Mouse (Mus musculus) macrophage (primary cell): ENCODE data around the gene Fam49a. TPM values are rescaled to one million over a fixed set of nuclear protein-coding genes. Genes with fewer than 3 reads are reported as not detected.
"Not testable (repeated sequence)": the region's sequence is repeated elsewhere in the genome, so short reads cannot be mapped to it uniquely, and the experiment has no call there.

Experiments used
- H3K27ac ChIP-seq: fragments of 350-480 bp; formaldehyde crosslinking; 2 replicates; pipeline ENCODE4 v1.9.0; 2021
- H3K36me3 ChIP-seq: fragments of 350-480 bp; formaldehyde crosslinking; 2 replicates; pipeline ENCODE4 v1.9.0; 2021; ENCODE audit errors: inconsistent target
- H3K4me3 ChIP-seq: fragments of 350-480 bp; formaldehyde crosslinking; 2 replicates; pipeline ENCODE4 v1.9.0; 2021; ENCODE audit errors: inconsistent target
- H3K79me2 ChIP-seq: fragments of 350-480 bp; formaldehyde crosslinking; 2 replicates; pipeline ENCODE4 v1.9.0; 2021; ENCODE audit errors: inconsistent target
- WGBS: methylation state at CpG from one replicate; pipeline ENCODE4 v1.1.7; 2026; ENCODE audit warnings: inconsistent platforms; ENCODE audit not compliant: missing documents; 5-methylcytosine and 5-hydroxymethylcytosine counted together
- polyA plus RNA-seq: library from polyadenylated mRNA; stranded (reverse); fragments of 250-400 nt; gene quantifications from 3 replicates; pipeline ENCODE4 v1.2.4, GENCODE M21; 2018; ENCODE audit warnings: inconsistent platforms

The Fam49a gene
- polyA plus RNA-seq, 1 experiment from 2014 or later = 41.6 TPM

- peaks cover 7% of the 10 kb centered on the region; the same call in 1 of the 2 replicates for H3K79me2 ChIP-seq
- H3K4me3 ChIP-seq = no peak overlapping the region
- 97% methylated on average over 4 of the region's 4 CpGs for WGBS
- no peak overlapping the region for H3K27ac ChIP-seq
- H3K36me3 ChIP-seq = no peaks in the 10 kb centered on the region; the same call in 1 of the 2 replicates
Observed at GRCm38 (mm10) chr12:12313919-12314318, 52.0 kb downstream of the Fam49a start.

- 96% methylated on average over 8 of the region's 8 CpGs for WGBS
- Histone ChIP-seq H3K79me2 (peaks cover 7% of the 10 kb centered on the region; the same call in 1 of the 2 replicates), H3K4me3 (no peak overlapping the region), H3K36me3 (no peaks in the 10 kb centered on the region; the same call in 1 of the 2 replicates), H3K27ac (no peak overlapping the region)
Observed at GRCm38 (mm10) chr12:12314326-12314725, 52.4 kb downstream of the Fam49a start.

- H3K4me3 ChIP-seq = no peak overlapping the region
- H3K79me2 ChIP-seq = peaks cover 7% of the 10 kb centered on the region; the same call in 1 of the 2 replicates
- H3K36me3 ChIP-seq = no peaks in the 10 kb centered on the region; the same call in 1 of the 2 replicates
- no peak overlapping the region for H3K27ac ChIP-seq
- 86% methylated on average over 5 of the region's 5 CpGs for WGBS
Observed at GRCm38 (mm10) chr12:12315011-12315410, 53.1 kb downstream of the Fam49a start.

GRCm38 (mm10) chr12:12316956-12317355 is 55.0 kb downstream of the Fam49a start:
- H3K36me3 ChIP-seq = no peaks in the 10 kb centered on the region; the same call in 1 of the 2 replicates
- WGBS = 84% methylated on average over 4 of the region's 6 CpGs
- peaks cover 7% of the 10 kb centered on the region; the same call in 1 of the 2 replicates for H3K79me2 ChIP-seq
- H3K27ac ChIP-seq = no peak overlapping the region
- H3K4me3 ChIP-seq = no peak overlapping the region

GRCm38 (mm10) chr12:12317606-12318005 is 55.7 kb downstream of the Fam49a start:
- WGBS = 93% methylated on average over 7 of the region's 7 CpGs
- Histone ChIP-seq H3K4me3 (no peak overlapping the region), H3K27ac (no peak overlapping the region), H3K36me3 (no peaks in the 10 kb centered on the region; the same call in 1 of the 2 replicates), H3K79me2 (peaks cover 7% of the 10 kb centered on the region; the same call in 1 of the 2 replicates)

- Histone ChIP-seq H3K79me2 (peaks cover 7% of the 10 kb centered on the region; the same call in 1 of the 2 replicates), H3K36me3 (no peaks in the 10 kb centered on the region; the same call in 1 of the 2 replicates), H3K27ac (no peak overlapping the region), H3K4me3 (no peak overlapping the region)
- 11% methylated on average over 6 of the region's 6 CpGs for WGBS
Observed at GRCm38 (mm10) chr12:12318140-12318734, 56.3 kb downstream of the Fam49a start.

GRCm38 (mm10) chr12:12320693-12321092 is 58.8 kb downstream of the Fam49a start:
- Histone ChIP-seq H3K79me2 (peaks cover 7% of the 10 kb centered on the region; the same call in 1 of the 2 replicates), H3K36me3 (no peaks in the 10 kb centered on the region), H3K4me3 (no peak overlapping the region), H3K27ac (peak overlapping the region; percentile 74)
- 0% methylated on average over 2 of the region's 2 CpGs for WGBS

GRCm38 (mm10) chr12:12321111-12321510 is 59.2 kb downstream of the Fam49a start:
- peak overlapping the region; percentile 74 for H3K27ac ChIP-seq
- H3K36me3 ChIP-seq = no peaks in the 10 kb centered on the region
- WGBS = 75% methylated on average over 3 of the region's 3 CpGs
- H3K79me2 ChIP-seq = peaks cover 7% of the 10 kb centered on the region; the same call in 1 of the 2 replicates
- H3K4me3 ChIP-seq = no peak overlapping the region

- H3K79me2 ChIP-seq = peaks cover 7% of the 10 kb centered on the region; the same call in 1 of the 2 replicates
- no peaks in the 10 kb centered on the region for H3K36me3 ChIP-seq
- WGBS = 93% methylated on average over 5 of the region's 5 CpGs
- no peak overlapping the region for H3K4me3 ChIP-seq
- H3K27ac ChIP-seq = no peak overlapping the region
Observed at GRCm38 (mm10) chr12:12323084-12323483, 61.1 kb downstream of the Fam49a start.

GRCm38 (mm10) chr12:12323616-12324223 is 61.8 kb downstream of the Fam49a start:
- no peaks in the 10 kb centered on the region for H3K36me3 ChIP-seq
- WGBS = 19% methylated on average over 18 of the region's 18 CpGs
- H3K4me3 ChIP-seq = no peak overlapping the region
- peaks cover under 1% of the 10 kb centered on the region; the same call in 1 of the 2 replicates for H3K79me2 ChIP-seq
- no peak overlapping the region for H3K27ac ChIP-seq

GRCm38 (mm10) chr12:12324266-12324665 is 62.3 kb downstream of the Fam49a start:
- WGBS = 97% methylated on average over 10 of the region's 22 CpGs
- H3K4me3 ChIP-seq, H3K79me2 ChIP-seq, H3K36me3 ChIP-seq, H3K27ac ChIP-seq: not testable (repeated sequence)

GRCm38 (mm10) chr12:12333526-12334310 is 71.8 kb downstream of the Fam49a start:
- WGBS = 96% methylated on average over 10 of the region's 11 CpGs
- no peak overlapping the region for H3K4me3 ChIP-seq
- peaks cover 17% of the 10 kb centered on the region for H3K36me3 ChIP-seq
- no peaks in the 10 kb centered on the region for H3K79me2 ChIP-seq
- H3K27ac ChIP-seq = no peak overlapping the region

- Histone ChIP-seq H3K4me3 (no peak overlapping the region), H3K36me3 (peaks cover 17% of the 10 kb centered on the region), H3K79me2 (no peaks in the 10 kb centered on the region), H3K27ac (no peak overlapping the region)
- WGBS = 96% methylated on average over 5 of the region's 5 CpGs
Observed at GRCm38 (mm10) chr12:12334486-12334885, 72.5 kb downstream of the Fam49a start.

GRCm38 (mm10) chr12:12335566-12335965 is 73.6 kb downstream of the Fam49a start:
- Histone ChIP-seq H3K36me3 (peaks cover 22% of the 10 kb centered on the region), H3K4me3 (no peak overlapping the region), H3K27ac (no peak overlapping the region), H3K79me2 (no peaks in the 10 kb centered on the region)
- WGBS = 97% methylated on average over 7 of the region's 7 CpGs
